Mouse (Mus musculus): Measurements from ENCODE around the gene Insig1.

- TF ChIP-seq POLR2A (IDR thresholded peaks at IDR 0.05; ENCODE audit: insufficient read depth, low read depth, low read length) (no peak), CTCF (IDR thresholded peaks at IDR 0.05; ENCODE audit: insufficient read depth, low read depth, low read length) (no peak)
Observed at GRCm38 (mm10) chr5:28036011-28036410, 35.2 kb upstream of the Insig1 start.
